8 mouse cellular contexts compared by ENCODE assay signal in genomic region chr6:122340349-122341000, GRCm38 (mm10). TPM values are rescaled to one million over a fixed set of nuclear protein-coding genes. Genes with fewer than 3 reads are reported as not detected.
A peak's percentile ranks its signal among the peaks of the same experiment; 100 is the strongest.
DNase-seq lines count a peak whose midpoint lies in the region; ATAC-seq and TF ChIP-seq lines count a peak whose summit lies in the region.

Phc1 (minus strand) TSS chr6:122340561.

- peak within 1 kb of the TSS; percentile 89 for H3K9ac ChIP-seq in forebrain, embryonic 12.5 days
- peak within 1 kb of the TSS; percentile 76 for H3K9ac ChIP-seq in limb, embryonic 14.5 days (ENCODE audit: low read depth, low read length, severe bottlenecking)

- H3K4me2 ChIP-seq in forebrain, embryonic 12.5 days, result peak within 1 kb of the TSS; percentile 66
- H3K4me2 ChIP-seq in limb, embryonic 14.5 days (replicated peaks; ENCODE audit: low read depth, low read length, severe bottlenecking), result peak within 1 kb of the TSS; percentile 67

- H3K4me3 ChIP-seq in forebrain, embryonic 12.5 days (replicated peaks), result peak within 1 kb of the TSS; percentile 83
- peak within 1 kb of the TSS; percentile 73 for H3K4me3 ChIP-seq in hindbrain, embryonic 10.5 days
- H3K4me3 ChIP-seq in limb, embryonic 14.5 days (replicated peaks; ENCODE audit: low read length), result peak within 1 kb of the TSS; percentile 68

- peaks cover 30% of the 10 kb centered on the region for H3K4me1 ChIP-seq in forebrain, embryonic 12.5 days
- peaks cover 36% of the 10 kb centered on the region for H3K4me1 ChIP-seq in hindbrain, embryonic 10.5 days (replicated peaks)
- peaks cover 20% of the 10 kb centered on the region for H3K4me1 ChIP-seq in limb, embryonic 14.5 days (ENCODE audit: control insufficient read depth, insufficient read depth, low read length)

- H3K27me3 ChIP-seq in forebrain, embryonic 12.5 days, result no peaks in the 10 kb centered on the region
- H3K27me3 ChIP-seq in hindbrain, embryonic 10.5 days (ENCODE audit: insufficient read depth, poor library complexity, severe bottlenecking), result no peaks in the 10 kb centered on the region
- H3K27me3 ChIP-seq in limb, embryonic 14.5 days (ENCODE audit: control insufficient read depth, insufficient read depth, low read length), result no peaks in the 10 kb centered on the region

- WGBS in forebrain, embryonic 12.5 days, result under 1% methylated on average over 17 of the region's 17 CpGs
- 1% methylated on average over 17 of the region's 17 CpGs for WGBS in hindbrain, embryonic 10.5 days
- WGBS in limb, embryonic 14.5 days, result 1% methylated on average over 17 of the region's 17 CpGs

- peak; percentile 53 for ATAC-seq in forebrain, embryonic 12.5 days (ENCODE audit: low FRiP score)
- peak; percentile 39; the same call in 1 of the 2 replicates for ATAC-seq in limb, embryonic 14.5 days (ENCODE audit: low FRiP score, low read depth)

- no peak for DNase-seq in left cerebral cortex, adult 18-20 months (ENCODE audit: low spot score in 2 of 2)
- DNase-seq in left cerebral cortex, adult 11 months (ENCODE audit: low spot score), result no peak
- peak; percentile 96 for DNase-seq in ZHBTc4 (ENCODE audit: low read depth, low spot score)
- DNase-seq in hindbrain, embryonic 10.5 days (ENCODE audit: low spot score), result no peak
- DNase-seq in limb, embryonic 14.5 days (ENCODE audit: low spot score), result peak; percentile 54
- peak; percentile 73 for DNase-seq in naive thymus-derived CD4-positive, alpha-beta T cell, adult 2 months (ENCODE audit: low read depth)
- no peak for DNase-seq in thymus, postnatal 25 days

- peaks cover 5% of the 10 kb centered on the region; the same call in 1 of the 2 replicates for H3K36me3 ChIP-seq in forebrain, embryonic 12.5 days (replicated peaks)
- H3K36me3 ChIP-seq in hindbrain, embryonic 10.5 days, result peaks cover 13% of the 10 kb centered on the region
- H3K36me3 ChIP-seq in limb, embryonic 14.5 days (ENCODE audit: control insufficient read depth, insufficient read depth, low read length), result peaks cover 4% of the 10 kb centered on the region

- no peaks in the 10 kb centered on the region for H3K9me3 ChIP-seq in forebrain, embryonic 12.5 days
- no peaks in the 10 kb centered on the region for H3K9me3 ChIP-seq in hindbrain, embryonic 10.5 days
- H3K9me3 ChIP-seq in limb, embryonic 14.5 days (ENCODE audit: control insufficient read depth, low read length), result no peaks in the 10 kb centered on the region

- peak within 1 kb of the TSS; percentile 98 for H3K27ac ChIP-seq in forebrain, embryonic 12.5 days
- H3K27ac ChIP-seq in hindbrain, embryonic 10.5 days, result peak within 1 kb of the TSS; percentile 97
- peak within 1 kb of the TSS; percentile 93 for H3K27ac ChIP-seq in limb, embryonic 14.5 days (replicated peaks; ENCODE audit: low read depth, low read length)

- no peak for TF ChIP-seq POLR2A in limb, embryonic 14.5 days (IDR thresholded peaks at IDR 0.05; ENCODE audit: borderline replicate concordance, extremely low read depth, insufficient read depth, insufficient read length)

RNA-seq across cellular contexts. Expression of gene Phc1, which starts in this region (rescaled TPM):
- total RNA-seq in left cerebral cortex, adult 18-20 months (2021), result 10 to 100 TPM; 58.2 to 62.3 TPM
- 34.4 and 37.5 TPM in 2 replicates for polyA plus RNA-seq in forebrain, embryonic 12.5 days (2016; fragmentation: Nextera tagmentation; extraction: Ambion mirVana)
- polyA plus RNA-seq in hindbrain, embryonic 10.5 days (2016; fragmentation: Nextera tagmentation; extraction: Ambion mirVana), result 25.9 and 29.7 TPM in 2 replicates
- 57.3 and 78.6 TPM in 2 replicates for polyA plus RNA-seq in limb, embryonic 14.5 days (2012; rRNA removed)
- polyA plus RNA-seq in limb, embryonic 14.5 days (2014; fragmentation: Nextera tagmentation; extraction: Ambion mirVana), result 24.5 and 27.8 TPM in 2 replicates

Comparison
In these comparisons a context has a peak if more than half of its experiments do, and no peak if none do; other contexts are left out.
1. DNase-seq: peak in ZHBTc4 (single experiment), limb, embryonic 14.5 days (single experiment) and naive thymus-derived CD4-positive, alpha-beta T cell, adult 2 months (single experiment); none in left cerebral cortex, adult 18-20 months (0 of 2), left cerebral cortex, adult 11 months (single experiment), hindbrain, embryonic 10.5 days (single experiment) and thymus, postnatal 25 days (single experiment).
2. Peak in every context shown above with its lines, with median percentiles within 50 percentile points of each other: H3K27ac ChIP-seq and H3K4me3 ChIP-seq.